Mouse (Mus musculus) olfactory bulb, adult 2 months (tissue): ENCODE measurements around the gene Slc30a1.

Source experiments
- CTCF ChIP-seq: fragments of 200-500 bp; IDR thresholded peaks from 2 replicates; pipeline ENCODE4 v1.5.1; 2012; ENCODE audit warnings: low read depth, mild to moderate bottlenecking, low read length, moderate library complexity; ENCODE audit not compliant: insufficient read depth
- POLR2A ChIP-seq: fragments of 200-500 bp; IDR thresholded peaks from 2 replicates; pipeline ENCODE4 v1.6.1; 2012; ENCODE audit warnings: mild to moderate bottlenecking, low read depth, low read length, moderate library complexity; ENCODE audit not compliant: insufficient read depth

DNA sequence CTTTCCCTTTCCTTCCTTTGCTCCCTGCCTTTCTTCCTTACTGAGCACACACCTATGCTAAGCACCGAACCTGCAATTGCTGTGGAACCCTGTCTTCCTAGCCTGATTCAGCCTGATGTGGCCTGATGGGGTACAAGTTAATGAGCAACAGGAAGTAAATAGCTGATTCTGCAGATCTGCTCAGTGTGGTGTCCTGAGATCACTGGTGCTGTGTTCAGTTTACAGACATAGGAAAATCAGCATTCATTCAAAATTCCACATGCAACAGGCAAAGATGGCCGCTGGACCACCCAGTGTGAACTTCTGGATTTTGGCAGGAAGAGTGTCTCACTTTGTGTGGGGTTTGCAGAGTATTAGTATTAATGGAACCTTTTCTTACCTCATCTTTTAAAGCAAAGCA is 12.8 kb downstream of the Slc30a1 start:
- TF ChIP-seq CTCF (no peak), POLR2A (no peak)
